Mouse (Mus musculus) hindbrain, postnatal 0 days (tissue): ENCODE measurements around the gene Faf1. TPM values are rescaled to one million over a fixed set of nuclear protein-coding genes. Genes with fewer than 3 reads are reported as not detected.

Source experiments
- ATAC-seq: fragments of 200-750 bp; cut with Nextera tagmentation; 2 replicates; pipeline ENCODE4 v1.8.0; 2017; ENCODE audit warnings: mild to moderate bottlenecking, moderate TSS enrichment, moderate library complexity
- DNase-seq: peaks from one replicate; pipeline ENCODE4 v3.0.0-alpha.2; 2015; ENCODE audit warnings: low spot score
- H3K27ac ChIP-seq: fragments of 300-500 bp; sonication (generic); 2 replicates; pipeline ENCODE4 v1.5.1; 2014; ENCODE audit warnings: mild to moderate bottlenecking
- H3K27me3 ChIP-seq: fragments of 300-500 bp; sonication (generic); 2 replicates; pipeline ENCODE4 v1.6.1; 2014; ENCODE audit warnings: low read length, mixed read lengths; ENCODE audit not compliant: insufficient read depth
- H3K36me3 ChIP-seq: fragments of 300-500 bp; sonication (generic); 2 replicates; pipeline ENCODE4 v1.6.1; 2014; ENCODE audit warnings: low read length, mixed read lengths; ENCODE audit not compliant: insufficient read depth
- H3K4me1 ChIP-seq: fragments of 300-500 bp; sonication (generic); 2 replicates; pipeline ENCODE4 v1.6.1; 2014; ENCODE audit warnings: antibody characterized with exemption, low read length, mixed read lengths; ENCODE audit not compliant: insufficient read depth
- H3K4me2 ChIP-seq: fragments of 300-500 bp; sonication (generic); 2 replicates; pipeline ENCODE4 v1.6.1; 2014; ENCODE audit warnings: low read depth, mild to moderate bottlenecking, low read length, moderate library complexity, mixed read lengths
- H3K4me3 ChIP-seq: fragments of 300-500 bp; sonication (generic); 2 replicates; pipeline ENCODE4 v1.5.1; 2014; ENCODE audit warnings: low read length
- H3K9ac ChIP-seq: fragments of 300-500 bp; sonication (generic); replicated peaks from 2 replicates; pipeline ENCODE4 v1.6.1; 2014; ENCODE audit warnings: mild to moderate bottlenecking, low read length, moderate library complexity, mixed read lengths
- H3K9me3 ChIP-seq: fragments of 300-500 bp; sonication (generic); 2 replicates; pipeline ENCODE4 v1.6.1; 2016; ENCODE audit warnings: low read length, mixed read lengths
- CTCF ChIP-seq: IDR thresholded peaks from 2 replicates; pipeline ENCODE4 v1.5.1; 2016; ENCODE audit warnings: antibody characterized with exemption, control low read depth, low read depth
- WGBS: fragments of 180-500 bp; shearing (Covaris S2); extraction: QIAGEN DNeasy Blood & Tissue Kit; methylation state at CpG from one replicate; pipeline ENCODE4 v1.1.7; 2014; 5-methylcytosine and 5-hydroxymethylcytosine counted together
- polyA plus RNA-seq: library from polyadenylated mRNA; unstranded; fragments of >200 nt; fragmentation: Nextera tagmentation; extraction: Ambion mirVana; gene quantifications from 2 replicates; pipeline ENCODE4 v1.2.1, GENCODE M21; 2015
- total RNA-seq: library from RNA; depleted of rRNA; stranded (reverse); fragments of >200 nt; gene quantifications from 2 replicates; pipeline ENCODE4 v1.2.3, GENCODE M21; 2014

The Faf1 gene
- total and polyA plus RNA-seq, 2 experiments from 2014 or later, result 29.6 to 40.5 TPM

DNA sequence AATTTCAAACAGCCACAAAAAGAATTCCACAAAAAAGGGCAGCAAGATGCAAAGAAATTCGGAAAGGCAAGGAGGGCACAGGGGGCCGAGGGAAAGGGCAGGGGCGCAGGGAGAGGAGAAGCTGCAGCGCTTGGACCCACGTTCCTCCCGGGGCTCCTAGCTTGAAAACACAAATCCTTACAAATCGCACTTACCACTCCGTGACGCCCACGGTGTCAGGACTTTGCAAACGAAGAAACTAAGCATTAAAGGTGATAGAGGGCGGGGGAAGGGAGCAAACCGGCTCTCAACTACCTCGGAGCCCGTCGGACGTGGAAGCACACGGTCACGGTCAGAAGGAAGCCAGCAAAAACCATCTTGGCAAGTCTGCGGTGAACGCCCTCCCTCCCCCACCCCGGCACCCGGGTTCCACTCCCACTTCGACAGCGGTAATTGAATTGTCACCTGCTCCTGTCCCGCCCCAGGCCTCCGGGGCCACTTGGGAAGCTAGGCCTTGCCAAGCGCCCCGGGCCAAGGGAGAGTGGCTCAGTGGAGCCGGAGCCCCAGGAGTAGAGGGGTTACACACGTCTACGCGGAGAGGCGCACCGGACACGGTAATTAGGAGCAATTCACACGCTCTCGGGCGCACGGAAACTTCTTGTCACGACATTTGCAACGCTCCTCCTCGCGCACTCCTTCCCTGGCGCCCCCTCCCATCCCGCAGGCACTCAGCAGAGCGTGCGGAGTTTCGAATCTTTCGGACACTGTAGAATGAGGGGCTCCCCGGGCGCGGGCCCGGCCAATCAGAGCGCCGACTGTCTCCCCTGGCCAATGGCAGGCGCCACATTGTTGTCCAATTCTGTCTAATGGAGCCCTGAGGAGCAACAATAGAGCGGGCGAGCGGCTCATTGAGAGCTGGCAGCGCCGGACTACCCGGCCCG, 301.0 kb downstream of the Faf1 start, which contains the start of gene Dmrta2:
TSS of gene Dmrta2 (plus strand) at position 906 of the 920 bp plus-strand sequence.
- no peak within 1 kb of the TSS for H3K9ac ChIP-seq

DNA sequence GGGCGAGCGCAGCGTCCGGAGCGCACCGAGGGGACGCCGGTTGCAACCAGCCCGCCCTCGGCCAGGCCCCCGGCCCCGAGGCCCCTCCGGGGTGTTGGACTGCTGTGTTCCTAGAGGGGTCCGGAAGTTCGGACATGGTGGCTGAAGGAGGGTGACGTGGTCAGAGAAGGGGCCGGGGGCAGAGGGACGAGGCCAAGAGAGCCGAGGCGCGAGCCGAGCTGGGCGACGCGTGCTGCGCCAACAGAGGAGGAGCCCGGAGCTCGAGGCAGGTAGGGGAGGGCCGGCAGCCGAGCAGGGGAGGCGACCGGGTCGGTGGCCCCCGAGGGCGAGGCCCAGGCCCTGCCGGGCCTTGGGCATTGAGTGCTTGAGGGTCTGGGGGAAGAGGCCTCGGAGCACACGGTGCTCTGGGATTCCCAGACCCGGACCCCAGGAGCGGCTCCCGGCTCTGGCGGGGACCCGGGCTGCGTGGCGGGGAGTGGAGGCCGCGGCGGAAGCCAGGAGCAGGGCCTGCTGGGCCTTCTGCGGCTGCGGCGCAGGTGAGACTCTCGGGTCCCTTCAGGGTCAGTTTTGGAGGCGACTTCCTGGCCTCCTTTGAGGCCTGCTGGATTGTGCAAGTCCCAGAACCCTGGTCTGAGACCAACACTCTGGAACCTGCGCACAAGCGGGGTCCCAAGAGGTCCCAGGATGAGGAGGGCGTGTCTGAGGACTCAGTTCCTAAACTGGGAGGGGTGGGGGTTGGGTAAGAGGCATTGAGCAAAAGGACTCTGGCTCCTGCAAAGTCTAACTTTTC, 301.9 kb downstream of the Faf1 start:
- TF ChIP-seq CTCF, result no peak
- WGBS, result under 1% methylated on average over 52 of the region's 56 CpGs
- H3K9me3 ChIP-seq, result 0 out of 2 replicates have a peak, but pooled peaks cover 3% of the 10 kb centered on the region
- DNase-seq (no peak), ATAC-seq (0 out of 2 replicates have a peak, but pooled peaks have one; percentile 1)
- no peak overlapping the region for H3K27ac ChIP-seq
- H3K9ac ChIP-seq, result no peak overlapping the region
- H3K4me3 ChIP-seq, result peak overlapping the region; percentile 31
- H3K4me1 ChIP-seq, result peaks cover 14% of the 10 kb centered on the region; the same call in 1 of the 2 replicates
- H3K27me3 ChIP-seq, result peaks cover 90% of the 10 kb centered on the region
- H3K4me2 ChIP-seq, result peak overlapping the region; percentile 53
- H3K36me3 ChIP-seq, result no peaks in the 10 kb centered on the region

More for the DNA sequence above, 301.0 kb downstream of the Faf1 start, which contains the start of gene Dmrta2:
- Histone ChIP-seq H3K9me3 (0 out of 2 replicates have a peak, but pooled peaks cover 3% of the 10 kb centered on the region), H3K4me3 (peak within 1 kb of the TSS; percentile 31), H3K36me3 (no peaks in the 10 kb centered on the region), H3K4me1 (peaks cover 14% of the 10 kb centered on the region; the same call in 1 of the 2 replicates), H3K4me2 (peak within 1 kb of the TSS; percentile 53), H3K27me3 (peaks cover 95% of the 10 kb centered on the region), H3K27ac (no peak within 1 kb of the TSS)
- TF ChIP-seq CTCF, result no peak
- WGBS, result under 1% methylated on average over 64 of the region's 64 CpGs
- DNase-seq, result peak; percentile 47
- peak; percentile 62; the same call in 1 of the 2 replicates for ATAC-seq

- Histone ChIP-seq H3K27ac (no peak overlapping the region), H3K4me3 (no peak overlapping the region), H3K4me2 (no peak overlapping the region), H3K27me3 (peaks cover 90% of the 10 kb centered on the region), H3K4me1 (peaks cover 14% of the 10 kb centered on the region; the same call in 1 of the 2 replicates), H3K9ac (no peak overlapping the region), H3K36me3 (no peaks in the 10 kb centered on the region), H3K9me3 (0 out of 2 replicates have a peak, but pooled peaks cover 3% of the 10 kb centered on the region)
- no peak for TF ChIP-seq CTCF
- ATAC-seq, result no peak
- 3% methylated on average over 9 of the region's 9 CpGs for WGBS
- no peak for DNase-seq
These were observed 302.5 kb downstream of the Faf1 start for GRCm38 (mm10) chr4:109978858-109979340.

- no peak for DNase-seq
- H3K9ac ChIP-seq, result no peak overlapping the region
- H3K4me1 ChIP-seq, result peaks cover 14% of the 10 kb centered on the region; the same call in 1 of the 2 replicates
- H3K27me3 ChIP-seq, result peaks cover 87% of the 10 kb centered on the region
- peak overlapping the region; percentile 28 for H3K4me2 ChIP-seq
- under 1% methylated on average over 66 of the region's 66 CpGs for WGBS
- no peak overlapping the region for H3K27ac ChIP-seq
- H3K9me3 ChIP-seq, result 0 out of 2 replicates have a peak, but pooled peaks cover 3% of the 10 kb centered on the region
- no peak for TF ChIP-seq CTCF
- no peaks in the 10 kb centered on the region for H3K36me3 ChIP-seq
- ATAC-seq, result no peak
- H3K4me3 ChIP-seq, result peak overlapping the region; percentile 15; the same call in 1 of the 2 replicates
These were observed 303.3 kb downstream of the Faf1 start for GRCm38 (mm10) chr4:109979461-109980320.

DNA sequence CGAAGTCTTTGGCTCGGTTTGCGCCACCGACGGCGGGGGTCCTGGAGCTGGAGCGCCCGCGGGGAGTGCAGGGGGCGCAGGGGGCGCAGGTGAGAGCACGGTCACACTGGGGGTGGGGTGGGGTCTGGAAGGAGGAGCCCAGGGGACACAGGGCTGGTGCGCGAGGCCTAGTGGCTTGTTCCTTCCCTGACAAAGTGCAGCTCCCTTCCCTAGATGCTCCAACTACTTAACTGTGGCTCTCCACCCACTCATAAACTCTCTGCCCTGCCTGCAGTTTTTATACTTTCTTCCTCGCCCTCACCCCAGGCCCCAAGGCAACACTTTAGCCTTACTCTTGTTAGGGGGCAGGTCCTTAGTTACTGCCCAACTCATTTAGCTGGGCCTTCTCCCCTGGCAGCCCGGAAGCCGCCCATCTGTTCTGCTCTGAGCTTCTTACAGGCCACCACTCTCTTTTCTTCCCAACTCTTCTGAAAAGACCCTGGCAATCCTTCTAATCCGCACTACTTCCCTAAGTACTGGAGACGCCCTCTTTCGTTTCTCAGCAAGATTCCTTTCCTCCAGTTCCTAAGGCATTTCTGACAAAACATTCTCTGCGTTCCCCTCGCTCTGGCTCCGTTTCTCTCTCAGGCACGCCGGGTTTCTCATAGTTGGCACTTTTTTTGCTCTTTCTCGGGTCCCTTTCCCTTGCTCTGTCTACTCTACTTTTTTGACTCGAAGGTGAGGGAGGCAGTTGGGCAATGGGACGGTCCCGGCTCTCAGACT, 304.1 kb downstream of the Faf1 start:
- no peak for TF ChIP-seq CTCF
- peaks cover 14% of the 10 kb centered on the region; the same call in 1 of the 2 replicates for H3K4me1 ChIP-seq
- peak overlapping the region; percentile 15; the same call in 1 of the 2 replicates for H3K4me3 ChIP-seq
- no peak overlapping the region for H3K27ac ChIP-seq
- H3K9ac ChIP-seq, result no peak overlapping the region
- H3K4me2 ChIP-seq, result peak overlapping the region; percentile 28; the same call in 1 of the 2 replicates
- H3K9me3 ChIP-seq, result 0 out of 2 replicates have a peak, but pooled peaks cover 3% of the 10 kb centered on the region
- WGBS, result 4% methylated on average over 29 of the region's 29 CpGs
- no peaks in the 10 kb centered on the region for H3K36me3 ChIP-seq
- DNase-seq, result no peak
- H3K27me3 ChIP-seq, result peaks cover 87% of the 10 kb centered on the region
- no peak for ATAC-seq
